Mouse (Mus musculus) kidney, adult 2 months (tissue): ENCODE measurements around the gene Zfp423.

Source experiments
- CTCF ChIP-seq: fragments of 200-500 bp; conservative IDR thresholded peaks from 2 replicates; pipeline ENCODE4 v1.5.1; 2011; ENCODE audit warnings: low read depth, mild to moderate bottlenecking, control low read depth, low read length, moderate library complexity, mixed read lengths; ENCODE audit not compliant: insufficient read depth, insufficient read length
- POLR2A ChIP-seq: fragments of 200-500 bp; IDR thresholded peaks from one replicate; pipeline ENCODE4 v1.6.1; 2011; ENCODE audit warnings: low read depth, low read length, control low read depth

DNA sequence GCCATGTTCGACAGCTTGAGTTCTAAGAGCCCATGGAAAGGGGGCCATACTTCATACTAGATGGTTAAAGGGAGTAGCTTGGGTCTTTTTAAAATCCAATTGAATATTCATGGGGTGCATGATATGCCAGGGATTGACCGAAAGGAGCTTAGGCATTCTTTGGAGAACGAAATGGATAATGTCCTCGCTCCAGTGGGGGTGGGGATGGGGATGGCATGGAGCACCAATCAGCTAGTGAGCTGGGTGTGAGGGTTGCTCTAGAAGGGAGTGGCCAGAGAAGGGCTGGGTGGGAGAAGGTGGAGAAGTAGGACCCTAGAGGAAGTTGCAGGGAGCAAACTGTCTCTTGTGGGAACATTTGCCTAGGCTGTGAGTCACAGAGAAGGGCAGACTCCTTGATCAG lies 271.0 kb downstream of the Zfp423 start:
- TF ChIP-seq CTCF (no peak), POLR2A (no peak)
